Mouse (Mus musculus) heart, embryonic 11.5 days (tissue): ENCODE measurements around the gene Aplf. TPM values are rescaled to one million over a fixed set of nuclear protein-coding genes. Genes with fewer than 3 reads are reported as not detected.
A peak's percentile ranks its signal among the peaks of the same experiment; 100 is the strongest.

Experiments used
- ATAC-seq: fragments of 200-750 bp; cut with Nextera tagmentation; replicated peaks from 2 replicates; pipeline ENCODE4 v1.8.0; 2017; ENCODE audit warnings: moderate library complexity; ENCODE audit not compliant: insufficient number of reproducible peaks, low FRiP score, low TSS enrichment
- H3K27ac ChIP-seq: fragments of 300-500 bp; sonication (generic); 2 replicates; pipeline ENCODE4 v1.5.1; 2014; ENCODE audit warnings: mild to moderate bottlenecking, low read depth, low read length
- H3K27me3 ChIP-seq: fragments of 300-500 bp; sonication (generic); 2 replicates; pipeline ENCODE4 v1.6.1; 2014; ENCODE audit warnings: mild to moderate bottlenecking, low read length, mixed read lengths; ENCODE audit not compliant: control insufficient read depth, insufficient read depth
- H3K36me3 ChIP-seq: fragments of 300-500 bp; sonication (generic); 2 replicates; pipeline ENCODE4 v1.6.1; 2014; ENCODE audit warnings: mild to moderate bottlenecking, low read length, moderate library complexity, mixed read lengths; ENCODE audit not compliant: control insufficient read depth, insufficient read depth
- H3K4me1 ChIP-seq: fragments of 300-500 bp; sonication (generic); 2 replicates; pipeline ENCODE4 v1.6.1; 2014; ENCODE audit warnings: low read length; ENCODE audit not compliant: control insufficient read depth, insufficient read depth
- H3K4me2 ChIP-seq: fragments of 300-500 bp; sonication (generic); 2 replicates; pipeline ENCODE4 v1.6.1; 2014; ENCODE audit warnings: mild to moderate bottlenecking, moderate library complexity
- H3K4me3 ChIP-seq: fragments of 300-500 bp; sonication (generic); 2 replicates; pipeline ENCODE4 v1.5.1; 2014; ENCODE audit warnings: low read depth, low read length
- H3K9ac ChIP-seq: fragments of 300-500 bp; sonication (generic); 2 replicates; pipeline ENCODE4 v1.6.1; 2014; ENCODE audit warnings: mild to moderate bottlenecking, low read depth, low read length, moderate library complexity
- H3K9me3 ChIP-seq: fragments of 300-500 bp; sonication (generic); replicated peaks from 2 replicates; pipeline ENCODE4 v1.6.1; 2016; ENCODE audit warnings: low read length; ENCODE audit not compliant: control insufficient read depth
- WGBS: fragments of 180-500 bp; shearing (Covaris S2); extraction: QIAGEN DNeasy Blood & Tissue Kit; methylation state at CpG from one replicate; pipeline ENCODE4 v1.1.7; 2014; ENCODE audit not compliant: insufficient replicate concordance; 5-methylcytosine and 5-hydroxymethylcytosine counted together
- polyA plus RNA-seq: library from polyadenylated mRNA; unstranded; fragments of >200 nt; fragmentation: Nextera tagmentation; extraction: Ambion mirVana; gene quantifications from 2 replicates; pipeline ENCODE4 v1.2.1, GENCODE M21; 2014

The Aplf gene
- 9.3 and 10.1 TPM in 2 replicates for polyA plus RNA-seq

DNA sequence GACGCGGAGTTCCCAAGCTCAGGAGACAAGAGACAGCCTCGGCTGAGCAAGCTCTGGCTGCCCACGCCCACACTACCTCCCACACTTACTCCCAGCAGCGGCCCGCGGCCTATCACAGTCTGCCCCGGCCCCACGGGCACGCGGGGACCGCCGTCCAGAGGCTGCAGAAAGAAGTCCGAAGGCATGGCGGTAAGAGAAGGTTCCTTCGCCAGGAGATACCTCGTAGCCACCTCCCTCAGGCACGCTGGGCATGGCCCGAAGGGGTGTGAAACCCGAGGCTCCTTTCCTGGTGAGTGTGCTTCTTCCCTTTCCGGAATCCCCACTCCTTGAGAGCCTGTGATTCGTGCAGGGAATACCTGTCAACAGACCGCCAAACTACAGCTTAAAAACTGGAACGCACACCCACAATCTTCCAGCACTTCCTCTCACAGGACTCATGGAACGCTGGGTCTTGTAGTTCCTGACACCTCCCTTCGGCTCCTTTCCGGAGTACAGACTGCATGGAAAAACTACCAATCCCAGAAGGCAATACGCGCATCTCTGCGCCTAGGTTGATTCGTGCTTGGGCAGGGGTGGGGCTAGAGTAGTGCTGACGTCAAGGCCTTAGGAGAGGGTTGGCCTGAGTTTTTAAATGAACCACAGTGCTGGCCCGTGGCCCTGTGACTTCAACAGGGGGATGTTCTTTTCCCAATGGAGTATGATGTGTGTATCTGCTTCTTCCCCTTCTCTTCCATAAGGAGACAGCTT lies at the start of gene Aplf:
Gene Aplf, minus strand, starts transcription at position 423 of the 747 bp plus-strand sequence.
- Histone ChIP-seq H3K4me1 (peaks cover 10% of the 10 kb centered on the region), H3K27me3 (no peaks in the 10 kb centered on the region), H3K9me3 (no peaks in the 10 kb centered on the region), H3K36me3 (no peaks in the 10 kb centered on the region), H3K4me3 (peak within 1 kb of the TSS; percentile 86), H3K27ac (peak within 1 kb of the TSS; percentile 54; the same call in 1 of the 2 replicates), H3K4me2 (peak within 1 kb of the TSS; percentile 88), H3K9ac (peak within 1 kb of the TSS; percentile 79)
- WGBS: under 1% methylated on average over 33 of the region's 33 CpGs
- peak; percentile 98 for ATAC-seq

DNA sequence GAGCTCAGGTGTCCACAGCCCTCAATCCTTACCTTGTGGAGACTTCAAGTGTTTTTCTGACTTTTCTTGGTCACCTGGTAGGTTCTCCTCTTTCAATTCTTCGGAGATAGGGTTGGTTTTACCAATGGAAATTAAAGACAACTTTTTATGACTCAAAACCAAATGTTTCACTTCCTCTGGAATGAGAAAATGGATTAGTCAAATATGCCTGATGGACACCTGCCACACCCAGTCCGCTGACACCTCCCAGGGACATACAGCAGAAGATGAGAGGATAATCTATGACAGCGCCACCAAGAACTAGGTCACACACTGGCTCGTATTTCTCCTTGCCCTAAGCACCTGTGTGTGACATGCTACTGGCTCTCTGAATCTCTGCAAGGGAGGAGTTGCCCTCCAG lies 42.1 kb upstream of the Aplf start:
- peaks cover 2% of the 10 kb centered on the region; the same call in 1 of the 2 replicates for H3K27me3 ChIP-seq
- H3K4me1 ChIP-seq: no peaks in the 10 kb centered on the region
- WGBS: 73% methylated on average over 4 of the region's 4 CpGs
- ATAC-seq: no peak
- H3K9ac ChIP-seq: no peak overlapping the region
- H3K36me3 ChIP-seq: no peaks in the 10 kb centered on the region
- H3K4me2 ChIP-seq: no peak overlapping the region
- no peak overlapping the region for H3K27ac ChIP-seq
- no peaks in the 10 kb centered on the region for H3K9me3 ChIP-seq
- no peak overlapping the region for H3K4me3 ChIP-seq

GRCm38 (mm10) chr6:87712311-87712710 lies 40.3 kb upstream of the Aplf start:
- no peak overlapping the region for H3K4me2 ChIP-seq
- H3K27ac ChIP-seq: no peak overlapping the region
- no peak for ATAC-seq
- H3K36me3 ChIP-seq: no peaks in the 10 kb centered on the region
- H3K9ac ChIP-seq: no peak overlapping the region
- no peaks in the 10 kb centered on the region for H3K9me3 ChIP-seq
- peaks cover 3% of the 10 kb centered on the region; the same call in 1 of the 2 replicates for H3K27me3 ChIP-seq
- WGBS: 75% methylated on average over 4 of the region's 4 CpGs
- H3K4me1 ChIP-seq: no peaks in the 10 kb centered on the region
- H3K4me3 ChIP-seq: no peak overlapping the region

DNA sequence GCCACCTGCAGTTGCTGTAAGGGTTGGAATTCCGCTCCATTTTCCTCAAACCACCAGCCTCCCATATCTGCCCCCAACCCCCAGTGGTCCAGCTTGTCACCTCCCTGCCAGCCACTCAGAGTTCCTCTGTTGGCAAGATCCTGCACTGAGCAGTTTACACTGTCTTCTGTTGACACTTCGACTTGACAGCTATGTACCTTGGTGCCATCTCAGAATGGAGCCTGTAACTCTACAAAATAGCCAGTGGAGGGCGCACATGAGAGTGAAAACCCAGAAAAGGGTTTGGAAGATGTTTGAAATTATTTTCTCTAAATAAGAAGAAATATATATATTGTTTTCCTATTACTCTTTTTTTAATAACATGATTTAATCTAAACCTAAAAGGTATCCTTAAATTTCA lies 34.3 kb upstream of the Aplf start:
- Histone ChIP-seq H3K4me3 (no peak overlapping the region), H3K9me3 (no peaks in the 10 kb centered on the region), H3K4me2 (no peak overlapping the region), H3K4me1 (no peaks in the 10 kb centered on the region), H3K27ac (no peak overlapping the region), H3K9ac (no peak overlapping the region), H3K36me3 (no peaks in the 10 kb centered on the region), H3K27me3 (0 out of 2 replicates have a peak, but pooled peaks cover 3% of the 10 kb centered on the region)
- 40% methylated on average over 3 of the region's 3 CpGs for WGBS
- ATAC-seq: no peak

GRCm38 (mm10) chr6:87696544-87696943 lies 24.6 kb upstream of the Aplf start:
- no peak for ATAC-seq
- Histone ChIP-seq H3K9me3 (no peaks in the 10 kb centered on the region), H3K4me1 (no peaks in the 10 kb centered on the region), H3K9ac (no peak overlapping the region), H3K27me3 (no peaks in the 10 kb centered on the region), H3K4me2 (no peak overlapping the region), H3K36me3 (no peaks in the 10 kb centered on the region), H3K27ac (no peak overlapping the region), H3K4me3 (no peak overlapping the region)
- WGBS: 86% methylated on average over 4 of the region's 4 CpGs

DNA sequence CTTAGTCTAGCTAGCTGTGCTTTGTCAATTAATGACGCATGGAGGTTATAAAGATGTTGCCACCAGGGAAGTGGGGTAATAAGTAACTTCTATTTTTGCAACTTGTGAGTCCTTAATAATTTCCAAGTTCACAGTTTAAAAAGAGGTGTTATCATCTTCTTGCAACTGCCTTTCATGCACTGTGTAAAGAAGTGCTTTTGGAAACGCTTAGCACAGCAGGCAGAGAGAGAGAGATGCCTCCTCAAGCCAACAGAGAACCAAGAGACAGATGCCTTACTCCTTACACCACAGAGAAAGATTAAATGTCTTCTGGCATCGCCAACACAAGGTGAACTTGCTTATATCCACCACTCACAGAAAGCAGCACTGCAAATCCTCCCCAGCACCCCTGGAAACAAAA lies 24.0 kb upstream of the Aplf start:
- H3K4me1 ChIP-seq: no peaks in the 10 kb centered on the region
- ATAC-seq: no peak
- H3K9ac ChIP-seq: no peak overlapping the region
- H3K9me3 ChIP-seq: no peaks in the 10 kb centered on the region
- WGBS: 68% methylated on average over 3 of the region's 3 CpGs
- no peaks in the 10 kb centered on the region for H3K27me3 ChIP-seq
- no peak overlapping the region for H3K27ac ChIP-seq
- no peak overlapping the region for H3K4me2 ChIP-seq
- no peak overlapping the region for H3K4me3 ChIP-seq
- no peaks in the 10 kb centered on the region for H3K36me3 ChIP-seq

- WGBS: 68% methylated on average over 3 of the region's 3 CpGs
- Histone ChIP-seq H3K4me3 (no peak overlapping the region), H3K27ac (no peak overlapping the region), H3K4me1 (no peaks in the 10 kb centered on the region), H3K9me3 (no peaks in the 10 kb centered on the region), H3K27me3 (no peaks in the 10 kb centered on the region), H3K36me3 (no peaks in the 10 kb centered on the region), H3K4me2 (no peak overlapping the region), H3K9ac (no peak overlapping the region)
- ATAC-seq: no peak
Observed at GRCm38 (mm10) chr6:87680418-87680817, 8.4 kb upstream of the Aplf start.

DNA sequence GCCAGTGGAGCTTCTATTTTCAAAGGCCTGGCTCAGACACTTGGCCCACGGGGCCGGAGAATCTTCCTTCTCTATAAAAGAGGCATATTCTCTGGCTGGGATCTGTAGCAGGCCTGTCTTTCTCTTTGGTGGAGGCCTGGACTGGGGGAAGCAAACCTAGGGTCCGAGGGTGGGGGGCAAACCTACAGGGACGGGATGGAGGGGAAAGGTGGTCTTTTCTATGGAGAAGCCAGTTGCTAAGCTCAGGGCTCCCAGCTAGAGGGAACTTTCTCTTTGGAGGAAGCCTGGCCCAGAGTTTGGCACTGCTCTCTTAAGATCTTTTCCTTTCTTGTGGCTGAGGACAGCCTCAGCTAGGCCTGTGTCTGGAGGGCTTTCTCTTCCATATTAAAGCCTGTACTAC lies 668 bp upstream of the Aplf start:
- H3K9ac ChIP-seq: peak overlapping the region; percentile 61
- no peak overlapping the region for H3K27ac ChIP-seq
- H3K36me3 ChIP-seq: no peaks in the 10 kb centered on the region
- H3K27me3 ChIP-seq: no peaks in the 10 kb centered on the region
- ATAC-seq: no peak
- H3K4me1 ChIP-seq: peaks cover 10% of the 10 kb centered on the region
- 50% methylated on average over 4 of the region's 4 CpGs for WGBS
- H3K4me3 ChIP-seq: peak overlapping the region; percentile 16; the same call in 1 of the 2 replicates
- H3K9me3 ChIP-seq: no peaks in the 10 kb centered on the region
- peak overlapping the region; percentile 58 for H3K4me2 ChIP-seq

DNA sequence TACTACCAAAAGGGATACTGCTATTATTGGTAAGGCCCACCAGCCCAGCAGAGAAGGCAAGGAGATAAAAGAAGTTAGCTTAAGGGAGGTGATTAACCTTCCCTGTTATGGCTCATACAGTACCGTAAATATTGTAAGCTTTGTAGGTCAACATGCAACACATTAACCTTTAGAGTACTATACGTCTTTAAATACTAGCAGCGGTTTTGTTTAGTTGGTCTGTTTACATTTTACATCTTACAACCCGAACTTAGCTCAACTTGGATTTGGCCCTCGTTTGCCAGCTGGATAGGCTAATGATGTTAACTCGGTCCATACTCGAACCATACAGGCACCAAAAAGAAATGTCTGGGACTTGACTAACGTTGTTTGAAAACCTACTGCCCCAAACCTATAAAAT lies 640 bp downstream of the Aplf start:
- 7% methylated on average over 8 of the region's 8 CpGs for WGBS
- Histone ChIP-seq H3K36me3 (no peaks in the 10 kb centered on the region), H3K4me1 (peaks cover 10% of the 10 kb centered on the region), H3K4me3 (peak overlapping the region; percentile 86), H3K27me3 (no peaks in the 10 kb centered on the region), H3K27ac (0 out of 2 replicates have a peak overlapping the region, but pooled peaks have one; percentile 54), H3K9me3 (no peaks in the 10 kb centered on the region), H3K4me2 (peak overlapping the region; percentile 88), H3K9ac (peak overlapping the region; percentile 79)
- no peak for ATAC-seq
